Mouse (Mus musculus): Measurements from ENCODE around the gene Ttc23.

- no peak for TF ChIP-seq HCFC1 (IDR thresholded peaks at IDR 0.05; ENCODE audit: borderline replicate concordance, insufficient read depth, low read length)
- TF ChIP-seq CHD2 (IDR thresholded peaks at IDR 0.05; ENCODE audit: low read depth, low read length): no peak
Observed at GRCm38 (mm10) chr7:67803015-67803856, 156.0 kb downstream of the Ttc23 start.

Measured in ES-E14 (cell line).